Mouse (Mus musculus): Measurements from ENCODE around the gene Lrrc25. TPM values are rescaled to one million over a fixed set of nuclear protein-coding genes. Genes with fewer than 3 reads are reported as not detected.

The Lrrc25 gene
- polyA plus RNA-seq, 1 experiment from 2014 or later, result 1.3 TPM

- Histone ChIP-seq H3K4me1 (ENCODE audit: control insufficient read depth in 2 of 2, insufficient read depth in 2 of 2, low read length in 2 of 2) (peaks cover 3 to 12% of the 10 kb centered on the region in 2 experiments; a peak in 3 of 4 replicates), H3K4me2 (ENCODE audit: low read length) (no peak overlapping the region), H3K27ac (replicated peaks in 1 of 2; ENCODE audit: control insufficient read depth in 1 of 2, insufficient read depth in 1 of 2, low read depth in 2 of 2, low read length in 2 of 2) (no peak overlapping the region), H3K9me3 (ENCODE audit: control insufficient read depth, low read length) (no peaks in the 10 kb centered on the region), H3K27me3 (ENCODE audit: control insufficient read depth, insufficient read depth, low read length) (peaks cover 9% of the 10 kb centered on the region; the same call in 1 of the 2 replicates), H3K36me3 (ENCODE audit: control insufficient read depth, insufficient read depth, low read length) (no peaks in the 10 kb centered on the region), H3K9ac (ENCODE audit: low read length) (no peak overlapping the region), H3K4me3 (ENCODE audit: control insufficient read depth in 1 of 2, insufficient read depth in 1 of 2, low read depth in 1 of 2, low read length in 2 of 2) (no peak overlapping the region)
- ATAC-seq (ENCODE audit: insufficient number of reproducible peaks, insufficient read depth, low FRiP score, low read depth), result no peak
- 15% methylated on average over 5 of the region's 5 CpGs for WGBS
Measured at GRCm38 (mm10) chr8:70625104-70625503, 9.1 kb downstream of the Lrrc25 start.

- ATAC-seq (ENCODE audit: insufficient number of reproducible peaks, insufficient read depth, low FRiP score, low read depth), result no peak
- H3K9ac ChIP-seq (ENCODE audit: low read length), result no peak overlapping the region
- peaks cover 20 to 29% of the 10 kb centered on the region in 2 experiments for H3K4me1 ChIP-seq (ENCODE audit: control insufficient read depth in 2 of 2, insufficient read depth in 2 of 2, low read length in 2 of 2)
- no peak overlapping the region for H3K27ac ChIP-seq (replicated peaks in 1 of 2; ENCODE audit: control insufficient read depth in 1 of 2, insufficient read depth in 1 of 2, low read depth in 2 of 2, low read length in 2 of 2)
- 83% methylated on average over 5 of the region's 5 CpGs for WGBS
- H3K4me3 ChIP-seq (ENCODE audit: control insufficient read depth in 1 of 2, insufficient read depth in 1 of 2, low read depth in 1 of 2, low read length in 2 of 2), result no peak overlapping the region
- no peak overlapping the region for H3K4me2 ChIP-seq (ENCODE audit: low read length)
- H3K27me3 ChIP-seq (ENCODE audit: control insufficient read depth, insufficient read depth, low read length), result no peaks in the 10 kb centered on the region
- no peaks in the 10 kb centered on the region for H3K36me3 ChIP-seq (ENCODE audit: control insufficient read depth, insufficient read depth, low read length)
- no peaks in the 10 kb centered on the region for H3K9me3 ChIP-seq (ENCODE audit: control insufficient read depth, low read length)
Measured at GRCm38 (mm10) chr8:70627041-70627440, 11.1 kb downstream of the Lrrc25 start.

GRCm38 (mm10) chr8:70628986-70629490 lies 13.1 kb downstream of the Lrrc25 start:
- Histone ChIP-seq H3K27ac (replicated peaks in 1 of 2; ENCODE audit: control insufficient read depth in 1 of 2, insufficient read depth in 1 of 2, low read depth in 2 of 2, low read length in 2 of 2) (peak overlapping the region in 1 of 2 experiments; percentile 75; a peak in 2 of 4 replicates), H3K27me3 (ENCODE audit: control insufficient read depth, insufficient read depth, low read length) (no peaks in the 10 kb centered on the region), H3K4me2 (ENCODE audit: low read length) (peak overlapping the region; percentile 69), H3K4me1 (ENCODE audit: control insufficient read depth in 2 of 2, insufficient read depth in 2 of 2, low read length in 2 of 2) (peaks cover 28 to 39% of the 10 kb centered on the region in 2 experiments), H3K36me3 (ENCODE audit: control insufficient read depth, insufficient read depth, low read length) (no peaks in the 10 kb centered on the region), H3K4me3 (ENCODE audit: control insufficient read depth in 1 of 2, insufficient read depth in 1 of 2, low read depth in 1 of 2, low read length in 2 of 2) (peak overlapping the region in 1 of 2 experiments; percentile 34; a peak in 2 of 4 replicates), H3K9me3 (ENCODE audit: control insufficient read depth, low read length) (no peaks in the 10 kb centered on the region), H3K9ac (ENCODE audit: low read length) (peak overlapping the region; percentile 66)
- no peak for ATAC-seq (ENCODE audit: insufficient number of reproducible peaks, insufficient read depth, low FRiP score, low read depth)
- 59% methylated on average over 7 of the region's 7 CpGs for WGBS

GRCm38 (mm10) chr8:70629574-70630531 lies 13.9 kb downstream of the Lrrc25 start:
- peak overlapping the region; percentile 34 to 45 for H3K4me3 ChIP-seq (ENCODE audit: control insufficient read depth in 1 of 2, insufficient read depth in 1 of 2, low read depth in 1 of 2, low read length in 2 of 2)
- peaks cover 34 to 46% of the 10 kb centered on the region in 2 experiments for H3K4me1 ChIP-seq (ENCODE audit: control insufficient read depth in 2 of 2, insufficient read depth in 2 of 2, low read length in 2 of 2)
- 2% methylated on average over 60 of the region's 60 CpGs for WGBS

GRCm38 (mm10) chr8:70630532-70631381 lies 14.8 kb downstream of the Lrrc25 start:
- peak overlapping the region; percentile 37 to 69; a peak in 1 of 4 replicates for H3K27ac ChIP-seq (replicated peaks in 1 of 2; ENCODE audit: control insufficient read depth in 1 of 2, insufficient read depth in 1 of 2, low read depth in 2 of 2, low read length in 2 of 2)
- peak overlapping the region; percentile 69 for H3K4me2 ChIP-seq (ENCODE audit: low read length)
- peak; percentile 29; the same call in 1 of the 2 replicates for ATAC-seq (ENCODE audit: insufficient number of reproducible peaks, insufficient read depth, low FRiP score, low read depth)
- H3K36me3 ChIP-seq (ENCODE audit: control insufficient read depth, insufficient read depth, low read length), result no peaks in the 10 kb centered on the region
- WGBS, result 11% methylated on average over 22 of the region's 22 CpGs
- H3K27me3 ChIP-seq (ENCODE audit: control insufficient read depth, insufficient read depth, low read length), result no peaks in the 10 kb centered on the region
- H3K4me3 ChIP-seq (ENCODE audit: control insufficient read depth in 1 of 2, insufficient read depth in 1 of 2, low read depth in 1 of 2, low read length in 2 of 2), result peak overlapping the region; percentile 12 to 21; a peak in 3 of 4 replicates
- peaks cover 34 to 48% of the 10 kb centered on the region in 2 experiments for H3K4me1 ChIP-seq (ENCODE audit: control insufficient read depth in 2 of 2, insufficient read depth in 2 of 2, low read length in 2 of 2)
- H3K9ac ChIP-seq (ENCODE audit: low read length), result peak overlapping the region; percentile 66
- no peaks in the 10 kb centered on the region for H3K9me3 ChIP-seq (ENCODE audit: control insufficient read depth, low read length)

More at GRCm38 (mm10) chr8:70629574-70630531, 13.9 kb downstream of the Lrrc25 start:
- Histone ChIP-seq H3K9ac (ENCODE audit: low read length) (peak overlapping the region; percentile 66), H3K4me2 (ENCODE audit: low read length) (peak overlapping the region; percentile 69), H3K36me3 (ENCODE audit: control insufficient read depth, insufficient read depth, low read length) (no peaks in the 10 kb centered on the region), H3K9me3 (ENCODE audit: control insufficient read depth, low read length) (no peaks in the 10 kb centered on the region), H3K27me3 (ENCODE audit: control insufficient read depth, insufficient read depth, low read length) (no peaks in the 10 kb centered on the region), H3K27ac (replicated peaks in 1 of 2; ENCODE audit: control insufficient read depth in 1 of 2, insufficient read depth in 1 of 2, low read depth in 2 of 2, low read length in 2 of 2) (peak overlapping the region; percentile 50 to 75)
- ATAC-seq (ENCODE audit: insufficient number of reproducible peaks, insufficient read depth, low FRiP score, low read depth), result peak; percentile 86

- Histone ChIP-seq H3K9me3 (ENCODE audit: control insufficient read depth, low read length) (no peaks in the 10 kb centered on the region), H3K4me1 (ENCODE audit: control insufficient read depth in 2 of 2, insufficient read depth in 2 of 2, low read length in 2 of 2) (peaks cover 34 to 48% of the 10 kb centered on the region in 2 experiments), H3K36me3 (ENCODE audit: control insufficient read depth, insufficient read depth, low read length) (no peaks in the 10 kb centered on the region), H3K27me3 (ENCODE audit: control insufficient read depth, insufficient read depth, low read length) (no peaks in the 10 kb centered on the region), H3K4me2 (ENCODE audit: low read length) (peak overlapping the region; percentile 69), H3K9ac (ENCODE audit: low read length) (peak overlapping the region; percentile 66; the same call in 1 of the 2 replicates), H3K27ac (replicated peaks in 1 of 2; ENCODE audit: control insufficient read depth in 1 of 2, insufficient read depth in 1 of 2, low read depth in 2 of 2, low read length in 2 of 2) (peak overlapping the region in 1 of 2 experiments; percentile 12; a peak in 1 of 4 replicates), H3K4me3 (ENCODE audit: control insufficient read depth in 1 of 2, insufficient read depth in 1 of 2, low read depth in 1 of 2, low read length in 2 of 2) (peak overlapping the region; percentile 12 to 21; a peak in 2 of 4 replicates)
- 16% methylated on average over 24 of the region's 24 CpGs for WGBS
- ATAC-seq (ENCODE audit: insufficient number of reproducible peaks, insufficient read depth, low FRiP score, low read depth), result no peak
Measured at GRCm38 (mm10) chr8:70631436-70631835, 15.5 kb downstream of the Lrrc25 start.

All from heart, embryonic 14.5 days (tissue).